Mouse (Mus musculus): ENCODE measurements around the gene Foxd3. TPM values are rescaled to one million over a fixed set of nuclear protein-coding genes. Genes with fewer than 3 reads are reported as not detected.

Foxd3 gene
- total RNA-seq, 2 experiments from 2014 or later, result not detected

GRCm38 (mm10) chr4:99656605-99657429, 718 bp downstream of the Foxd3 start:
- DNase-seq (ENCODE audit: extremely low spot score in 1 of 2, low spot score in 1 of 2), result no peak

- DNase-seq (ENCODE audit: extremely low spot score in 1 of 2, low spot score in 1 of 2), result no peak
Measured at GRCm38 (mm10) chr4:99657430-99657820, 1.3 kb downstream of the Foxd3 start.

DNA sequence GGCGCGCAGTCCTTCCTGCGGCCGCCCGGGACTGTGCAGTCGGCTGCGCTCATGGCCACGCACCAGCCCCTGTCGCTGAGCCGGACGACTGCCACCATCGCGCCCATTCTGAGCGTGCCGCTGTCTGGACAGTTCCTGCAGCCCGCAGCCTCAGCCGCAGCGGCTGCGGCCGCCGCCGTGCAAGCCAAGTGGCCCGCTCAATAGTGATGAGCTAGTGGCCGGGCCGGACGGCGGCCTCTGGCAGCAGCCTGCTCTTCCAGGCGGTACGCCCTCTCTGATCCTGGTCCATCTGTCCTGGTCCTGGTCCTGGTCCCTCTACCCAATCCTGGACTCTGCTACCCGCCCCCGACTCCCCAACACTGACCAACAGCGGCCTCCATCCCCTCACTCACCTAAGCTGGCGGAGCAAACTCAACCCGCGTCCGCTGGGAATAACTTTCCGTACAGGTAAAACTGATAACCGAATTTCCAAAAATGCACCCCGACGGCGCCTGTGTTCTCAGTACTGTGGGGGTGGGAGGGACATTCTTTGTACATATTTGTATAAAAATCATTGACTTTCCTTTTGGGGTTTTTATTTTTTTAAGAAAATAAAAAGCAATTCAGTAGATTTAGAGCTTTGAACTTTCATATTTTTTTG, 1.9 kb downstream of the Foxd3 start:
- no peak for DNase-seq (ENCODE audit: extremely low spot score in 1 of 2, low spot score in 1 of 2)

GRCm38 (mm10) chr4:99658881-99659280, 2.8 kb downstream of the Foxd3 start:
- no peak for DNase-seq (ENCODE audit: extremely low spot score in 1 of 2, low spot score in 1 of 2)

GRCm38 (mm10) chr4:99659361-99660072, 3.4 kb downstream of the Foxd3 start:
- DNase-seq (ENCODE audit: extremely low spot score in 1 of 2, low spot score in 1 of 2), result no peak

DNA sequence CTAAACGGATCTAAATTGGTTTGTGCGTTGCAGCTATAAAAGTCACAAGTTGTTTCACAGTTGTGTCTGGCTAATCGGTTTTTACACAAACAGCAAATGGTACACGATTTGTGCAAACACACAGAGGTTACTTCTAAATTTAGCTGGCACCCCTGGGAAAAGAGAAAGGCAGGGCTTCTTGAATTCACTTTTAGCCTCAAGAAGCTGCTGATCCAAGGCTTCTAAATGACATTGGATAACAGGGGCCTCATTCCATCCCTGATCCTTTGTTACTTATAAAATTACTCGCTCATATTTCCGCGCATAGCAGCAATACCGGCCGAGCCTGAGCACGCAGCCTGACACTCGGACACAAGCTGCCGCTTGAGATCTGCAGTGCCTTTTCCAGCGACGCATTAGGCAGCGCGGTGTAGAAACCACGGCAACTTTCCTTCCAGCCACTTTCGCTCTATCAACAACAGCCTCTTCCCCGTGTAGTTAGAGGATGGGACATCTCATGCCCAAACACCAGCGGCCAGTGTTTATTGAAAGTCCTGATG, 4.0 kb downstream of the Foxd3 start:
- peak in 1 of 2 experiments; percentile 17 for DNase-seq (ENCODE audit: extremely low spot score in 1 of 2, low spot score in 1 of 2)

- DNase-seq (ENCODE audit: extremely low spot score in 1 of 2, low spot score in 1 of 2), result peak; percentile 37 to 66
Measured at GRCm38 (mm10) chr4:99660981-99661380, 4.9 kb downstream of the Foxd3 start.

GRCm38 (mm10) chr4:99661956-99662355, 5.9 kb downstream of the Foxd3 start:
- no peak for DNase-seq (ENCODE audit: extremely low spot score in 1 of 2, low spot score in 1 of 2)

- no peak for DNase-seq (ENCODE audit: extremely low spot score in 1 of 2, low spot score in 1 of 2)
Measured at GRCm38 (mm10) chr4:99662431-99662830, 6.3 kb downstream of the Foxd3 start.

- no peak for DNase-seq (ENCODE audit: extremely low spot score in 1 of 2, low spot score in 1 of 2)
Measured at GRCm38 (mm10) chr4:99662841-99663567, 6.9 kb downstream of the Foxd3 start.

DNA sequence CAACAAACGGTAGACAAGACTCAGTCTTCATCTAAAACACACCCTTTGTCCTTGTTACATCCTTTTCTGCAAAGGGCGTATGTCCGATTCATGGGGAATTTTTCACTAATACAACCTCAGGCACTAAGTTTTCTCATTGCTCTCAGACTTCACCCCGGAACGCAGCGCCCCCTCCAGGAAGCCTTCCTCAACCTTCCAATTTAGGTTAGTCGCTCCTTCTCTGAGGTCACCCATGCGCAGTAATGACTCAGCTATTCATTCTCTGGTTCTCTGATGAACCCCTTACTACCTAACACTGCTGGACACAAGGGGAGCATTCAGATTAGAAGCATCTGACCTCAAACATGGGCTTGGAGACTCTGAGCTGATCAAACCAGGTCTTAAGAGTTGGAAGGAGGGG, 7.6 kb downstream of the Foxd3 start:
- no peak for DNase-seq (ENCODE audit: extremely low spot score in 1 of 2, low spot score in 1 of 2)

DNA sequence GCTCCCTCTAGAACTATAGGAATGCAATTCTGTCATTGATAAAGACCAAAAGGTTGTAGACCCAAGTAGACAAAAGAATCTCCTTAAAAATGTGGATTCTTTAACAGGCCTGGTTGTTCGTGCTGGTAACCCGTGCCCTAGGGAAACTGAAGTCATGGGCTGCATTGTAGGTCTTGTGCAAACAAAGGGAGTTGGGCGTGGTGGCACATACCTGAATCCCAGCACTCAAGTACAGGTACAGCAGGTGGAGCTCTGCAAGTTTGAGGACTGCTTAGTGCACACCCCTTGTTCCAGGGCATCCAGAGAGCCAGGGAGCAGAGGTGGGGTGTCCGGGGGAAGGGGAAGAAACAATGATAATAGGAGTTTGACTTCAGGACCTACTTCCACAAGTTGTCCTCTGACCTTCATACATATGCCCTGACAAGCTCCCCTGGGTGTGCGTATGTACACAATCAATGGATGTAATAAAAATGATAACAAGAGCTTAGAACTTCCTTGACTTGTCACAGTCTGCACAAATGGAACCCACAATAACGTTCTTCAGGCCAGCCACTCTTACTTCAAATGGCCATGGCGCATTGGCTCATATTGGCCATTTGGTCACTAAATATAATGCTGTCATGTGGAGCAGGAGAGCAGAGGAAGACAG, 14.2 kb downstream of the Foxd3 start:
- DNase-seq (ENCODE audit: extremely low spot score in 1 of 2, low spot score in 1 of 2), result no peak

- DNase-seq (ENCODE audit: extremely low spot score in 1 of 2, low spot score in 1 of 2), result no peak
Measured at GRCm38 (mm10) chr4:99675191-99675590, 19.1 kb downstream of the Foxd3 start.

DNA sequence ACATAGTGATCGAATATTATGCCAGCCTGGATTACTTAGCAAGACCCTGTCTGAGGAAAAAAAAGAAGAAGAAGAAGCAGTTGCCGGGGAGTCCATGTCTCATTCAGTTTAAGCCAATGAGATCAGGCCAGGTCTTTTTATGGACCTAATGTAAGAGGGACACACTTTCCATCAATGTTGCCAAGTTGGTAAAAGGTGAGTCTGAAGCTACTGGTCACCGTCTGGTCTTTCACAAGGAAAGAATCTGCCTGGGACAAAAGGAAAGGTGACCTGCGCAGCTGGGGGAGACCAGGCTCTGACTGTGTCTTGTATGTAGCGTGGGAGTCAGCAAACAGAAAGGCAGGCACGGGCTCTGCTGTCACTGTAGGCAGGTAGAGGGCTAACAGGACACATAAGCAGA, 27.8 kb downstream of the Foxd3 start:
- no peak for DNase-seq (ENCODE audit: extremely low spot score in 1 of 2, low spot score in 1 of 2)

DNA sequence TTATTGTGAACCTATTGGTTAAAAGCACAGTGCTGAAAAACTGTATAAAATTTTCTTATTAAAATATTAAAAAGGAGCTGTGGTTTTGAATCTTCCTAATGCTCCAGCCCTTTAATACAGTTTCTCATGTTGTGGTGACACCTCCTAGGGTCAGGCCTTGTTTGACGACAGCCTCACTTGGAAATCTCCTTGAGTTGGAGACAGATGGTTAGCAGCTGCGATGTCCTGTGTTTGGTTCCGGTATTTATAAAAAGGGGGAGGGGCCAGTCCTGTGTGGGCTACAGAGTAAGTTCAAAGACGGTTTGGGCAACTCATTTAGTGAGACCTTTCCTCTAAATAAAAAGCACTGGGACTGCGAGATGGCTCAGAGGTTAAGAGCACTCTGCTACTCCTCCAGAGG, 30.2 kb downstream of the Foxd3 start:
- no peak for DNase-seq (ENCODE audit: extremely low spot score in 1 of 2, low spot score in 1 of 2)

Small RNA genes within 50 kb of the gene (microRNA-seq; reads per million reads assigned to microRNA genes)
- 0 reads per million in 2 experiments for gene Gm23366

Other genes with a start within 250 kb of the Foxd3 start
- gene Alg6, start 59.4 kb downstream of the Foxd3 start, total RNA-seq (2021), result 10 to 100 TPM; 10.1 to 13.3 TPM
- gene Efcab7, start 172.9 kb downstream of the Foxd3 start, total RNA-seq (2021), result 1 to 10 TPM; 9.1 to 9.5 TPM

Data from layer of hippocampus, postnatal 25 days (tissue).